Mouse (Mus musculus): ENCODE measurements at regions not wholly inside any gene's neighbourhood (a gene's known extent, or its start where the extent isn't known, plus 50 kb on each side); places are given as distances from the start of the nearest gene placed in this dataset.
"Not testable (repeated sequence)": the region's sequence is repeated elsewhere in the genome, so short reads cannot be mapped to it uniquely, and the experiment has no call there.

GRCm38 (mm10) chr6:22716864-22717557, 158.3 kb upstream of the Ptprz1 start:
- TF ChIP-seq POLR2A (IDR thresholded peaks at IDR 0.05; ENCODE audit: borderline replicate concordance, low read depth, low read length) (no peak), CTCF (IDR thresholded peaks at IDR 0.05; ENCODE audit: low read depth, low read length) (no peak)

GRCm38 (mm10) chr6:22716144-22716856, 159.0 kb upstream of the Ptprz1 start:
- no peaks in the 10 kb centered on the region for H3K4me1 ChIP-seq (ENCODE audit: control insufficient read depth, insufficient read depth, low read length)
- TF ChIP-seq POLR2A (IDR thresholded peaks at IDR 0.05; ENCODE audit: borderline replicate concordance, low read depth, low read length) (no peak), CTCF (IDR thresholded peaks at IDR 0.05; ENCODE audit: low read depth, low read length) (no peak)
- H3K4me3 ChIP-seq (ENCODE audit: insufficient read depth, low read length) = no peak overlapping the region
- no peak overlapping the region for H3K27ac ChIP-seq (ENCODE audit: insufficient read depth, low read depth, low read length)

More at GRCm38 (mm10) chr6:22716864-22717557, 158.3 kb upstream of the Ptprz1 start:
- no peak overlapping the region for H3K4me3 ChIP-seq (ENCODE audit: insufficient read depth, low read length)
- no peaks in the 10 kb centered on the region for H3K4me1 ChIP-seq (ENCODE audit: control insufficient read depth, insufficient read depth, low read length)
- H3K27ac ChIP-seq (ENCODE audit: insufficient read depth, low read depth, low read length) = no peak overlapping the region

- TF ChIP-seq POLR2A (IDR thresholded peaks at IDR 0.05; ENCODE audit: borderline replicate concordance, low read depth, low read length) (no peak), CTCF (IDR thresholded peaks at IDR 0.05; ENCODE audit: low read depth, low read length) (no peak)
- H3K27ac ChIP-seq (ENCODE audit: insufficient read depth, low read depth, low read length) = no peak overlapping the region
- H3K4me1 ChIP-seq (ENCODE audit: control insufficient read depth, insufficient read depth, low read length) = no peaks in the 10 kb centered on the region
- no peak overlapping the region for H3K4me3 ChIP-seq (ENCODE audit: insufficient read depth, low read length)
Observed at GRCm38 (mm10) chr6:22698187-22698586, 177.1 kb upstream of the Ptprz1 start.

GRCm38 (mm10) chr6:22688678-22689126, 186.6 kb upstream of the Ptprz1 start:
- Histone ChIP-seq H3K4me3 (ENCODE audit: insufficient read depth, low read length) (no peak overlapping the region), H3K4me1 (ENCODE audit: control insufficient read depth, insufficient read depth, low read length) (no peaks in the 10 kb centered on the region), H3K27ac (ENCODE audit: insufficient read depth, low read depth, low read length) (no peak overlapping the region)
- no peak for TF ChIP-seq POLR2A (IDR thresholded peaks at IDR 0.05; ENCODE audit: borderline replicate concordance, low read depth, low read length)
- TF ChIP-seq CTCF (IDR thresholded peaks at IDR 0.05; ENCODE audit: low read depth, low read length) = no peak

- TF ChIP-seq CTCF (IDR thresholded peaks at IDR 0.05; ENCODE audit: low read depth, low read length) (no peak), POLR2A (IDR thresholded peaks at IDR 0.05; ENCODE audit: borderline replicate concordance, low read depth, low read length) (no peak)
- Histone ChIP-seq H3K4me1 (ENCODE audit: control insufficient read depth, insufficient read depth, low read length) (no peaks in the 10 kb centered on the region), H3K27ac (ENCODE audit: insufficient read depth, low read depth, low read length) (no peak overlapping the region), H3K4me3 (ENCODE audit: insufficient read depth, low read length) (no peak overlapping the region)
Observed at GRCm38 (mm10) chr6:22674586-22674929, 200.7 kb upstream of the Ptprz1 start.

- Histone ChIP-seq H3K4me3 (ENCODE audit: insufficient read depth, low read length) (no peak overlapping the region), H3K4me1 (ENCODE audit: control insufficient read depth, insufficient read depth, low read length) (no peaks in the 10 kb centered on the region), H3K27ac (ENCODE audit: insufficient read depth, low read depth, low read length) (no peak overlapping the region)
- TF ChIP-seq POLR2A (IDR thresholded peaks at IDR 0.05; ENCODE audit: borderline replicate concordance, low read depth, low read length) (no peak), CTCF (IDR thresholded peaks at IDR 0.05; ENCODE audit: low read depth, low read length) (no peak)
Observed at GRCm38 (mm10) chr6:22673919-22674585, 201.2 kb upstream of the Ptprz1 start.

- Histone ChIP-seq H3K27ac (ENCODE audit: insufficient read depth, low read depth, low read length) (no peak overlapping the region), H3K4me3 (ENCODE audit: insufficient read depth, low read length) (no peak overlapping the region), H3K4me1 (ENCODE audit: control insufficient read depth, insufficient read depth, low read length) (no peaks in the 10 kb centered on the region)
- TF ChIP-seq CTCF (IDR thresholded peaks at IDR 0.05; ENCODE audit: low read depth, low read length) (no peak), POLR2A (IDR thresholded peaks at IDR 0.05; ENCODE audit: borderline replicate concordance, low read depth, low read length) (no peak)
Observed at GRCm38 (mm10) chr6:22671524-22671923, 203.8 kb upstream of the Ptprz1 start.

- H3K27ac ChIP-seq (ENCODE audit: insufficient read depth, low read depth, low read length) = no peak overlapping the region
- H3K4me3 ChIP-seq (ENCODE audit: insufficient read depth, low read length) = no peak overlapping the region
- no peaks in the 10 kb centered on the region for H3K4me1 ChIP-seq (ENCODE audit: control insufficient read depth, insufficient read depth, low read length)
- TF ChIP-seq CTCF (IDR thresholded peaks at IDR 0.05; ENCODE audit: low read depth, low read length) (no peak), POLR2A (IDR thresholded peaks at IDR 0.05; ENCODE audit: borderline replicate concordance, low read depth, low read length) (no peak)
Observed at GRCm38 (mm10) chr6:22668190-22668975, 206.9 kb upstream of the Ptprz1 start.

GRCm38 (mm10) chr6:22657401-22657800, 217.9 kb upstream of the Ptprz1 start:
- not testable (repeated sequence) for H3K27ac ChIP-seq (ENCODE audit: insufficient read depth, low read depth, low read length); H3K4me3 ChIP-seq (ENCODE audit: insufficient read depth, low read length); H3K4me1 ChIP-seq (ENCODE audit: control insufficient read depth, insufficient read depth, low read length)
